Mouse (Mus musculus): Measurements from ENCODE around the gene Tmem230. TPM values are rescaled to one million over a fixed set of nuclear protein-coding genes. Genes with fewer than 3 reads are reported as not detected.

The Tmem230 gene
- polyA plus RNA-seq, 1 experiment: 56.9 TPM

DNA sequence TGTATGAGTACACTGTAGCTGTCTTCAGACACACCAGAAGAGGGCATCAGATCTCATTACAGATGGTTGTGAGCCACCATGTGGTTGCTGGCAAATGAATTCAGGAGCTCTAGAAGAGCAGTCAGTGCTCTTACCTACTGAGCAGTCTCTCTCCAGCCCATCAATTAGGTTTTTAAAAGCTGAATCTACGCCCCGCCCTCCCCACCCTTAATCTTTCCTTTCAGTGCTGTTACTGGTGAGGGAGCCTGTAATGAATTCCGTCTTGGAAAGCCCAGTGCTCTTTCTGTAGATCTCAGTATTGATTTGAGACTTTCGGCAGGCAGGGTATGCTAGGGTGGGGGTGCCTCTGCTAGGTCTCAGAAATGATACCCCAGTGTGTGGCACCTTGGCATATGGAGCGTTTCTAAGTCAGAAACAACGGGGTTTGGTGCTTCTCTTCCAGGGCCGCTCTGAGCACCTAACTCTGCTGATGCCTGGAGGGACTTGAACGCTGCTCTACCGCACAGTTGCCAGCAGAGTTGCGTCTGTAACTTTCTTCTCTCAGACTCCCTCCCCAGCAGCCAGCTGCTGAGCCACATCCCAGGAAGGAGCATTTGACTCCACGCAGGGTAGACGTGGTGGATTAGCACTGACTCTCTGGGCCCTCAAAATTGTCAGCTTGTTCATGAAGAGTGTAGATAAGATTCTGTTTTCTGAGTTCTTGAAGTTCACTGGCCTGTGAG is 35.0 kb upstream of the Tmem230 start:
- peak; percentile 60 for DNase-seq (ENCODE audit: low read depth)
- no peak for TF ChIP-seq CTCF (IDR thresholded peaks at IDR 0.05; ENCODE audit: borderline replicate concordance, extremely low read depth, insufficient read depth, insufficient read length)
- TF ChIP-seq POLR2A (IDR thresholded peaks at IDR 0.05; ENCODE audit: borderline replicate concordance, extremely low read depth, insufficient read depth, insufficient read length, poor library complexity, severe bottlenecking): no peak

GRCm38 (mm10) chr2:132281560-132282452 is 34.2 kb upstream of the Tmem230 start:
- TF ChIP-seq POLR2A (IDR thresholded peaks at IDR 0.05; ENCODE audit: borderline replicate concordance, extremely low read depth, insufficient read depth, insufficient read length, poor library complexity, severe bottlenecking): no peak
- no peak for TF ChIP-seq CTCF (IDR thresholded peaks at IDR 0.05; ENCODE audit: borderline replicate concordance, extremely low read depth, insufficient read depth, insufficient read length)
- DNase-seq (ENCODE audit: low read depth): no peak

GRCm38 (mm10) chr2:132280518-132281120 is 33.0 kb upstream of the Tmem230 start:
- TF ChIP-seq POLR2A (IDR thresholded peaks at IDR 0.05; ENCODE audit: borderline replicate concordance, extremely low read depth, insufficient read depth, insufficient read length, poor library complexity, severe bottlenecking): no peak
- no peak for TF ChIP-seq CTCF (IDR thresholded peaks at IDR 0.05; ENCODE audit: borderline replicate concordance, extremely low read depth, insufficient read depth, insufficient read length)
- DNase-seq (ENCODE audit: low read depth): no peak

DNA sequence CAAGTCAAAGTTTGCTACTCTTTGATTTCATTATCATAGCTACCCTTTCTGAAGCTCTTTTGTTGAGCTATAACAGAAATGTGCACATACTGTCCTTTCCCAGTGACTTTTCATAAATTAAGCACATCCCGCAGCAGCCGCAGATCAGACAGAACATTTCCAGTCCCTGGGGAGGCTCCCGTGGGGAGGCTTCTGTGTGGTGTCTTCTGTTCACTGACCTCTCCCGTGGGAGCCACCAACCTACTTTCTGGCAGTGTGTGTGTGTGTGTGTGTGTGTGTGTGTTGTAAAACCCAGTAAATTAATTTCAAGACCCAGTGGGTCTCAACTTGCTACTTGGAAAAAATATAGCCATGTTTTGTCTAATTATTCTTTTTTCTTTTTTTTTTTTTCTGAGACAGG is 32.4 kb upstream of the Tmem230 start:
- TF ChIP-seq CTCF (IDR thresholded peaks at IDR 0.05; ENCODE audit: borderline replicate concordance, extremely low read depth, insufficient read depth, insufficient read length) (no peak), POLR2A (IDR thresholded peaks at IDR 0.05; ENCODE audit: borderline replicate concordance, extremely low read depth, insufficient read depth, insufficient read length, poor library complexity, severe bottlenecking) (no peak)
- no peak for DNase-seq (ENCODE audit: low read depth)

DNA sequence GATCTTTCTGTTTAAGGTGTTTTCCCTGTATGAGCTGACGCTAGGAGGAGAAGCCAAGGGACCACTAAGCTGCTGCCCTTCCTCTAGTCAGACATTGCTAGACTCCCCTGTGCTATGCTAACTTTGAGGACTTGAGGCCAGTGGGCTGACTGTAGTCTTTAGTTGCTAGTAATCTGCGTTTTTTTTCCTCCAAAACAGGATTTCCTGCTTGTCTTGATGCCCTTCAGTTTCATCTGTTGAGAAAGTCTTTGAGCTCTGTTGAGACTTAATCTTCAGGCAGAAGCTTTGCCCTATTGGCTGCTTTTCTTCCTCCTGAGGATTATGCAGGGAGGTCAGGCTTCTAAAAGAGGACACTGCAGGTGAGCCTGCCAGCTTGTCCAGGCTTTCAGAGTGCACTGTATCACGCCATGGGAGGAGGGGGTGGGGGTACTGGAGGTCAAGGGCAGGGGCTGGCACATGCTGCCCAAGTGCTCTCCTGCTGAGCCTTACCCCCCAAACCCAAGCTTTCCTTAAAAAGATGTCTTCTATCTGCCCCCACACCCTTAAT is 31.8 kb upstream of the Tmem230 start:
- TF ChIP-seq POLR2A (IDR thresholded peaks at IDR 0.05; ENCODE audit: borderline replicate concordance, extremely low read depth, insufficient read depth, insufficient read length, poor library complexity, severe bottlenecking) (no peak), CTCF (IDR thresholded peaks at IDR 0.05; ENCODE audit: borderline replicate concordance, extremely low read depth, insufficient read depth, insufficient read length) (no peak)
- no peak for DNase-seq (ENCODE audit: low read depth)

DNA sequence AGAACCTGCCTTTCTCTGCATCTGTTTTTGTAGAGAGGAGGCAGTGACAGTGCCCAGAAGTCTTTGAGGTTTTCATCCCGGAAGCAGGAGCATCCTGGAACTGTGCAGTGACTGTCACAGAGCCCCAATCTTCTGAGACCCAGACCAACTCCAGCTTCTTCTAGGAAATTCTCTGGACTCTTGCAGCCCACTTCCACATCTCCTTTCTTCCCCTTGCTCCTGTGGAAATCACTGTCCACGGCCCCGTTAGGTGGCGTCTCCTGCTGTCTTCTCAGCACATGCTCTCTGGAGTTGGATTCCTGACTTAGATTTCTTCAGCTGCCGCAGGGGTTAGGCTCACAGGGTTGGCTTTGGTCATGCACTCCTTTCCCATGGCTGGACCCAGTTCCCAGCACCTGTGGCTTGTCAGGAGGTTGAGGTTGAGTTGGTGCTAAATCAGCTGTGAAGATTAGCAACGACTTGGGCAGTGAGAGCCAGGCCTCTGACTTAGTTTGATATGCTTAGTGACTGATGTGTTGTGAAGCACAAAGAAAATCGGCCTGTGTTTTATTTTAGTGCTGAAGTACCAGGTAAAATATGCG is 30.8 kb upstream of the Tmem230 start:
- TF ChIP-seq POLR2A (IDR thresholded peaks at IDR 0.05; ENCODE audit: borderline replicate concordance, extremely low read depth, insufficient read depth, insufficient read length, poor library complexity, severe bottlenecking) (no peak), CTCF (IDR thresholded peaks at IDR 0.05; ENCODE audit: borderline replicate concordance, extremely low read depth, insufficient read depth, insufficient read length) (no peak)
- DNase-seq (ENCODE audit: low read depth): no peak

DNA sequence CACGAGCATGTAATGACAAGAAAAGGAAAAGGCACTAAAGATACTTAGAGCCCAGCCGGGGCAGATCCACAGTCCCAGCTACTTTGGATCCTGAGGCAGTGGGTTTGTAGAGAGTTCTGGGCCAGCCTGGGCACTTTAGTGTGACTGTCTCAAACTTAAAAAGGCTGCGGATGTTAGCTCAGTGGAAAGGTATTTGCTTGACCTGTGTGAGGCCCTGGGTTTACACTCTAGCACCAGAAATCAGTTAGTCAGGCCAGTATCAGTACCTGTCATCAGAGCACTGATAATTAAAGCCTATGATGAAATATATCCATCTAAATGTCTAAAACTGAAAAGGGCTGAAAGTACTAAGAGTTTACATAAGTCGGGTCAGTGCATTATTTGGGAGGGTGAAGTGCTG is 28.6 kb upstream of the Tmem230 start:
- no peak for TF ChIP-seq POLR2A (IDR thresholded peaks at IDR 0.05; ENCODE audit: borderline replicate concordance, extremely low read depth, insufficient read depth, insufficient read length, poor library complexity, severe bottlenecking)
- TF ChIP-seq CTCF (IDR thresholded peaks at IDR 0.05; ENCODE audit: borderline replicate concordance, extremely low read depth, insufficient read depth, insufficient read length): no peak
- DNase-seq (ENCODE audit: low read depth): no peak

GRCm38 (mm10) chr2:132275527-132275926 is 27.9 kb upstream of the Tmem230 start:
- TF ChIP-seq CTCF (IDR thresholded peaks at IDR 0.05; ENCODE audit: borderline replicate concordance, extremely low read depth, insufficient read depth, insufficient read length) (0 out of 2 replicates have a peak, but pooled peaks have one; percentile 8), POLR2A (IDR thresholded peaks at IDR 0.05; ENCODE audit: borderline replicate concordance, extremely low read depth, insufficient read depth, insufficient read length, poor library complexity, severe bottlenecking) (no peak)
- no peak for DNase-seq (ENCODE audit: low read depth)

DNA sequence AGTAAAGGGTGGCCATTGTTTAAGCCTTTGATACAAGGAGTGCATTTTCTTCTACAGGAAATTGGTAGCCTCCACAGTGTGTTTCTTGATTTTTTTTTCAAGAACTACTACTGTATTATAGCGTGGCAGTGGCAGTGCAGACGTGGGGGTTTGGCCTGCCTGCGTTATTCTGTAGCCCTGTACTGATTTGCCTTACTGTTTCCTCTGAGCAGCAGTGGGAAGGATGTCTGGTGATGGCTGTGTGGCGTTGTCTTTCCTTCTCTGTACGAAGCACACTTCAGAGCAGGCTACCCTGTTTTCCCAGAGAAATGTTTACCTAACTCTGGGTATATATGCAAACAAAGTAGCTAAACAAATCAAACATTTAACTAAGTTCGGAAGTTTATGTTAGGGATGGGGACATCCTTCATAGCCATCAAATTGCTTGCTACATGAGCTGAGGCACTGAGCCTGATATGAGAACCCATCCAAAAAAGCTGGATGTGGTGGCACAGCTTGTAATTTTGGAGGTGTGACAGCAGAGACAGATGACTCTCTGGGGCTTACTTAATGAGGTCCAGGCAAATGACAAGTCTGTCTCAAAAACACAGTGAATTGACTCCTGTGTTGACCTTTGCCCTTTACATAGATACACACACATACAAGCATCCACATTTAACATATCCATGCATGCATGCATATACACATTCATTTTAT is 25.2 kb upstream of the Tmem230 start:
- DNase-seq (ENCODE audit: low read depth): no peak
- TF ChIP-seq POLR2A (IDR thresholded peaks at IDR 0.05; ENCODE audit: borderline replicate concordance, extremely low read depth, insufficient read depth, insufficient read length, poor library complexity, severe bottlenecking): no peak
- TF ChIP-seq CTCF (IDR thresholded peaks at IDR 0.05; ENCODE audit: borderline replicate concordance, extremely low read depth, insufficient read depth, insufficient read length): no peak

- no peak for DNase-seq (ENCODE audit: low read depth)
- no peak for TF ChIP-seq CTCF (IDR thresholded peaks at IDR 0.05; ENCODE audit: borderline replicate concordance, extremely low read depth, insufficient read depth, insufficient read length)
- no peak for TF ChIP-seq POLR2A (IDR thresholded peaks at IDR 0.05; ENCODE audit: borderline replicate concordance, extremely low read depth, insufficient read depth, insufficient read length, poor library complexity, severe bottlenecking)
These were observed 22.8 kb upstream of the Tmem230 start for GRCm38 (mm10) chr2:132270331-132270951.

Data from brain, embryonic 14.5 days (tissue).